Mouse (Mus musculus) left cerebral cortex, adult 11 months (tissue): ENCODE measurements around the gene Gclc.
"Not testable (repeated sequence)": the region's sequence is repeated elsewhere in the genome, so short reads cannot be mapped to it uniquely, and the experiment has no call there.

ENCODE experiments used
- DNase-seq: peaks from one replicate; pipeline ENCODE4 v3.0.0; 2022; ENCODE audit warnings: low spot score

Gene Gclc

GRCm38 (mm10) chr9:77746315-77746714 lies 8.0 kb upstream of the Gclc start:
- no peak for DNase-seq

DNA sequence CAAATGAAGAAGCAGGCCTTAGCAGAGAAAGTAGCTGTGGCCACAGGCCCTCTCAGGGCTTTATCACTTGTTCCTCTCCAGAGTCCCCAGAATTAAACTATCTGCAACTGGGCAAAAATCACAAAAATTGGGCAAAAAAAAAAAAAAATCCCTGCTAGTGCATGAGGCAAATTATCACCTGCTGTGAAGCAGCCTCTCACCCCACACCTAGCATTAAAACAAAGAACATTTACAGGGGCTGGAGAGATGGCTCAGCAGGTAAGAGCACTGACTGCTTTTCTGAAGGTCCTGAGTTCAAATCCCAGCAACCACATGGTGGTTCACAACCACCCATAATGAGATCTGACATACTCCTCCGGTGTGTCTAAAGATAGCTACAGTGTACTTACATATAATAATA lies 6.0 kb upstream of the Gclc start:
- not testable (repeated sequence) for DNase-seq

DNA sequence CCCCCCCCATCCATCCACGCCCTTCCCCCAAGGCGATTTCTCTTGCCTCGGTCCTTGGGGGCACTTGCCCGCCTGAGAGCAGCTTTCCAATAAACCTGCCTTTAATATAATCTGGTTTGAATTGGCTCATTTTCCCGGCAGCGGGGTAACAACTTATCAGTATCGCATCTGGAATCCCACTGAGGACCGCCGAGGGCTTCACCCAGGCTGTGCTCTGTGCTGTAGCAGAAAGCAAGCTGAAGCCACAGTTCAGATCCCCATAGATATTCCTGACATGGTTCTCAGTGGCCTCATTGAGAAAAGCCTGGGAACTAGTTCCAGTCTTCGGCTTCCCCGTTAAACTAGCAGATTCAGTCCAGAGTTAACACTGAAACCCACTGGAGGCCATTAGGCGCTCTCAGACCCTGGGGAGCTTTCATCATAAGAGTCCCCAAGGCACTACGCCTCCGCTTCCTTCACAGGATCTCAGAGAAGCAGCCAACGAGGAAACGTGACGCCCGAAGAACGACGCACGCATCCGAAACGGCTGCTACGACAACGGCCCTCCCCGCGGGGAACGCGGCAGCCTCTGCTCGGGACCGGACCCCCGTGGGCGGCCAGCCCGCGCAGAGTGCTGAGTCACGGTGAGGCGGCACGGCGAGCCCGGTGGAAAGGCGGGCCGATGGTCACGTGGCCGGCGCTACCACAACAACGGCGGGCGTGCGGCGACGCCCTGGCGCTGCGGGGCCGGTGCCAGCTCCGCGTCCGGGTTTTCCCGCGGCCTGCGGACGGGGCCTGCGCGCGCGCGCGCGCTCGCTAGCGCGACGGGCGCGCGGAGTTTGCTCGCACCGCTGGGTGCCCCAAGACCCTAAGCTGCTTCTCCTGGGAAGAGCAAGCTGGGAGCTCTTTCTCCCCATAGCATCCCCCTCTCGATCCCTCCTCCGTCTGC lies 3.9 kb upstream of the Gclc start:
- DNase-seq, result peak; percentile 93

DNA sequence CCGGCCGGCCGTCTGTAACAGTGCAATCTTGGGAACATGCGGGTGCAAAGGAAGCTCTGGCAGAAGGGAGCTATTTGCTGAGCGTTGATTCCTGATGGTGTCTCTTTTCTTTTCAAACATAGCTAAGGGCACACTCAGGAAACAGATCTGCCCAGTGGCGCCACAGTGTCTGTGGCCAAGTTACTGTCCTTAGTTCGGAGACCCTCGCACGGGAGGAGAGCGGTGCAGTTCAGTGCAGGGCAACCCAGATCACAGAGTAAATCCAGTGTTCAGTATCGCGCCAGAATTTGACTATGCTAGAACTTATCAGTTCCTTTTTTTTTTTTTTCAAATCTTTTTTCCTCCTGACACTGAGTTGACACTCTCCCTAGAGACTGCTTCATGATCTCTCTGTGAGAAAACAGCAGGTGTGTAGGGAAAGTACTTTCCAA lies 3.2 kb upstream of the Gclc start:
- DNase-seq, result no peak

DNA sequence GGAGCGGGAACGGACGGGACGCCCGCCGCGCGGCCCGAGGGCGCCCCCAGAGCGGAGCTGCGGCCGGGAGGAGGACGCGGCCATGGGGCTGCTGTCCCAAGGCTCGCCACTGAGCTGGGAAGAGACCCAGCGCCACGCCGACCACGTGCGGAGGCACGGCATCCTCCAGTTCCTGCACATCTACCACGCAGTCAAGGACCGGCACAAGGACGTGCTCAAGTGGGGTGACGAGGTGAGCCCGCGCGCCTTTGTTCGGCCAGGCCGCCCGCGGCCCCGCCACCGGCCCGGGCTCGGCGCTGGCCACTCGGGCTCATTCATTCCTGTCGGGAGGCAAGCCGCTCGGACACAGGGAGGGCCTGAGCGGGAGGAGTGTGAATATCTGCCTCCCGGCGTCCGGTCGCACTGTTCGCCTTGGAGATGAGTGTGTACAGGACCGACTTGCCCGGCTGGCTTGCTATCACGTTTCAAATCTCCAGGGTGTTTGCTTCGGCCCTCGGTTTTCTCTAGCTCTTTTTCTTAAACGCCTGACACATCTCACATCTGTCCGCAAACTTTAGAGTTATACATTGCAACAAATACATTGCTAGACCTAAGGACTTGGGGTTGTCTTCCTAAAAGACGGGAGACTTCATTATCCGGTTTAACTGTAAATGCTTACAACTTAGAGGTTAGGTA lies 530 bp downstream of the Gclc start:
- DNase-seq, result peak; percentile 36

DNA sequence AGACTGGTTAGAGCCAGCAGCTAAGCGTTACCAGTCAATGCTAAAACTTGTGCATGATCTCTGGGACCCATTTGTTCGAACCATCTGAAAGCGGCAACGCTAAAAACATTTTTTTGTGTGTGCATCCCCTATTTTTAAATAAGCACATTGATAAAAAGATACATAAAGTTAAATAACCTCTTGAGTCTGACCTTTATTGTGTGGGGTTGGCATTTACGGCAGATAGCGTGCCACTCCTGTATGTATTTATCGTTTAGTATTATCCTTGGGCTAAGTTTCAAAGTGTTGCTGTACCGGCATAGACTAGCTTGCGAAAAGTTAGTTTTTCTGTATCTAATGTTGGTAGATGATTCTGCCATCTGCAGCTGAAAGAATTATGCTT lies 1.1 kb downstream of the Gclc start:
- DNase-seq, result no peak

DNA sequence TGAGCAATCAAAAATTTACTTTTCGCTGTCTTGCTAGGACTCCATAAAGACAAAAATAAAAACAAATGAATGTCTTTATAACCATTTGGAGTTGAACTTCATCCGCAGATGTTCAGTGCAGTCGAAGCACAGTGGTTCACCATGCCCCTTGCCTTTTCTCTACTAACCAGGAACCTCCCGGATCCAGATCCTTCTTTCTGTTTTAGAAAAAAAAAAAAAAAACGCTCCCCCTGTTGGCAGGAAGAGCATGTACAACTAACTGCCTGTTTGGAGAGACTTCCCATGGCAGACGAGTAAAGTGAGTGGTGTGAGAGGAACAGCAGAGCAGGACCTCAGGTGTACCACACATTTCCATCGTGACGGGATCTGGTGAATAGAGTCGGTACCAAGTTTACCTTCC lies 1.7 kb downstream of the Gclc start:
- no peak for DNase-seq

DNA sequence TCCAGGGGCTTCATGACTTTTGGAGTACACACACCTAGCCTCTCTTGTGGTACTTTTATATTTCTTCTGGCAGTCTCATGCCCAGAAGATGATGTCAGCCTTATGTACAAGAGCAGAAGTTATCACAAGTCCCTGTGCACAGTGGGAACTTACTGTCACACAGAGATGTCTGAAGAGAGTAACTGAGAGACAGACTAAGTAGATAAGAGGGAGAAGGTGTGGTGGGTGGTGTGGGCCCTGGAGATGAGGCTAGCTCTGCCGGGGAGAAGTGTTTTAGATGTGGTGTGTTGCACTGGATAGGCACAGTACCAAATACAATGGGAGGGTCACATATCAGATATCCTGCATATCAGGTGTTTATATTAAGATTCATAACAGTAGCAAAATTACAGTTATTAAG lies 3.0 kb downstream of the Gclc start:
- no peak for DNase-seq

- no peak for DNase-seq
Observed at GRCm38 (mm10) chr9:77758481-77758880, 4.1 kb downstream of the Gclc start.

- DNase-seq, result no peak
Observed at GRCm38 (mm10) chr9:77759111-77759510, 4.8 kb downstream of the Gclc start.

DNA sequence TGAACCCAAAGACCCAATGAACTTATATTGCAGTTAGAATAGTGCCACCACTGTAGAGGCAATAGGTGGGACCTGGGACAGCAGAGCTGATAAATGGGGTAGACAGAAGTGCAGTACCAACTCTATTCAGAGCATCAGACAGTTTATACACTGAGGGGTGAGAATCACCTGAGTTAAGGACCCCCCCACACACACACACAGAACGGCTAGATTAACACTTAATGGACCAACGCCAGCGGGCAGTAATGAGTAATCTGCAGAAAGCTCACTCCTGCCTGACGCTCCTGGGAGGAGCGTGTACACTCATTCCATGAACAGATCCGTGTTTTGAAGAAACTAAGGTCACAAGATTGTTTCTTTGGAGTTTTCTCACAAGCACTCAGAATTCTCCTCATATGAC lies 5.4 kb downstream of the Gclc start:
- no peak for DNase-seq

DNA sequence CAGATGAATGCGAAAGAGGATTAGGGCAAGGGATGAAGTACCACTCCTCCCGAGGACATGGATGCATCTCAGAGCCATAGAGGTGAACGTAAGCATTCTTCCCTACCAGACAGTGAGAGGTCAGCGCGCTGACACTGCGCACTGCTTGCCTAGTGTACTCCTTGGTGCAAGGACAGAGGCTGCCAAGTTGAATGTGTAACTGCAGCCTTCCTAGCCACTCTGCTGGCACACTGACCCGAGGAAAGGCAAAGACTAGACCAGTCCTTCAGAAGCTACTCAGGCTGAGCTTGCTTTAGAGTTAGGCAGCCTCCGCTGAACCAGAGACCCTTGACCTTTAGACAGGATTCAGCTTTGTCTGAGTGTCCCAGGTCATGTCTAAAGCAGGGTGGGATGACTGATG lies 11.9 kb downstream of the Gclc start:
- DNase-seq, result no peak

DNA sequence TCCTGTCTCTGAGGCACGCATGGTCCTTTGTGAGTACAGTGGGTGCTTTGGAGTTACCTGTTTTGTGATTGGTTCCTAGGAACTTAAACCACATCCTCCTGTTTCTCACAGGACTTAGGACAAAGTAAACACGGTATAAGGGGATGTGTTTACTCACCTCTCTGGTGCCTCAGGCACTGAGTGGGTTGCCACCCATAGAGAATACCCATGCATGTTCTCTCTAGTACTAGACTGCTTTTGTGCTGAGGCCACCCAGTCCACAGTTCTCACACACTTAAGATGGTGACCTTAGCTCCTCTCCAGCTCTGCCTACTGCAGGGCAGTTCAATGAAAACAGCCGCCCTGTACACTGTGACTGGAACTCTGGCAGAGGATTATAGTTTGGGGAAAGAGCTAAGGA lies 12.4 kb downstream of the Gclc start:
- DNase-seq, result no peak

GRCm38 (mm10) chr9:77770909-77771308 lies 16.6 kb downstream of the Gclc start:
- no peak for DNase-seq

- DNase-seq, result no peak
Observed at GRCm38 (mm10) chr9:77771330-77771729, 17.0 kb downstream of the Gclc start.

DNA sequence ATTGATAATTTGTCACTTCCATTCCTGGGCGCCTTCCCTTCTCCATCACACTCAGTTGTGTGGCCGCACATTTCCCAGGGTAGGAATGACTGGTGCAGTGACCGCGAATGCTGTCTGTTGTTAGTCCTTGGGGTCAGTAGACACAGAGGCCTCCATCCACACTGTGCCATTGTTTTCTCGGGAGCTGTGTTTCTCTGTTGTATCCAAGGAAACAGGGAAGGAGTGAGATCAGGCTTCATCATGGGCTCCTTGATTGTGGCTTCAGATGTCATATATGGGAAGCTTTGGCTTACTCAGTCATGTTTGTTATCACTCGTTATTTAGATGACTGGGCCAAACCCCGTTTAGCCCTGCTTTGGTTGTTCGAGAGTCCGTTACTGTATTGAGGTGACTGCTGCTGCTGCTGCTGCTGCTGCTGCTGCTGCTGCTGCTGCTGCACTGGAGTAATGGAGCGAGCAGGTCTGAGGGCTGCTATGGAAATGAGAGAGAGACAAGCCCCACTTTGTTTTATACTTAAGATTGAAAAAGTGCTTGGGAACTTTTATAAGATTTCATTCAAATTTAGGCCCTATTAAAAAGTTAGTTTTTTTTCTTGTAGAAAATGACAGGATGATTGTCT lies 17.5 kb downstream of the Gclc start:
- DNase-seq, result no peak

DNA sequence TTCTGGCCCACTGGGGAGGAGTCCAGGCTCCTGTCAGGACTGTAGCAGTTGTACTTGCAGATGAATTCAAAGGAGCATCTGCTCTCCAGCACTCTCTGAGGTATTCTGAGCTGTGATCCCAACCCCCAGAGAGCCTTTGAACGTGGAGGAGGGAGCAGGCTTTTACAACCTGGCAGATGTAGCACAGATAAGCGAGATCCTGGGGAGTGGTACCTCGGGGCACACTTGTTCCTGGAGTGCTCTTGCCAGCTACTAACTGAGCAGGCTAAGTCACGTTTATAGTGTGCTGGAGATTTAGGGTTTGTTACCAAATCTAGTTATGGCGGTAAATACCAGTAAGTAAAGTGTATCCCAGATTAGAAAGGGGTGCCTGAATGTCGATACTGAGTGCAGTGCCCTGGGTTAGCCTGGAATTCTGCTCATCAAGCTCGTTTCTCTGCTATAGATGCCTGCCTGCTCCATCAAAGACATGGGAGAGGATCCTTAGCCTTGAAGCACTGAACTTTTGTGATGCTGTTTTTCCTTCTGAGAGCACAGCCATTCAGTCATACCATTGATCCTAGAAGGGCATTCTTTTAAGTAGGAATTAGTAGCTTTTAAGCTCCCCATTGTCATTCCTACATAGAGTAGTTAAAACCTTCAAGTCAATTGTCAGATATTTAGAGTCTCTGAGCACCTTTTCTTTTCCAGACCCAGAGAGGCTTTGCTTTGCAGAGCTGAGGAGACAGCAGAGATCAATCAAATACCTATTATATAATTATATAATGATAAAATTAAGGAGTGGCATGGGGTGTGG lies 22.6 kb downstream of the Gclc start:
- DNase-seq, result no peak

DNA sequence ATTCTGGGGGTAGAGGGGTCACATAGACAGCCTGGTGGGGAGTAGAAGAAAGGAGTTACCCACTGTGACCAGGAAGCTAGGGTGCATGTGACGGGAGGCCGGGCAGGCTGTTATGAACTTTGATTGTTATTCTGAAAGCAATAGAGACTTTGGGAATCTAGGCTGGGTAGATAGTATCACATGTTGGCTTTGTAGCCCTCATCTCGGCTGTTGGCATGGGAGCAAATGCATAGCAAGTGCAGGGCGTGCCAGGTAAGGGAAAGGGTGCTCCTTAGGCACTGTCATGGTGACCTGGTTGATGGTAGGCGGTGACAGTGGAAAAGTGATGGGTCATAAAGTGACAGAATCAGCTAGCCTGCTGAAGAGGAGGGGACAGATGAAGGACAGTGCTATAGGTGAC lies 23.3 kb downstream of the Gclc start:
- no peak for DNase-seq

DNA sequence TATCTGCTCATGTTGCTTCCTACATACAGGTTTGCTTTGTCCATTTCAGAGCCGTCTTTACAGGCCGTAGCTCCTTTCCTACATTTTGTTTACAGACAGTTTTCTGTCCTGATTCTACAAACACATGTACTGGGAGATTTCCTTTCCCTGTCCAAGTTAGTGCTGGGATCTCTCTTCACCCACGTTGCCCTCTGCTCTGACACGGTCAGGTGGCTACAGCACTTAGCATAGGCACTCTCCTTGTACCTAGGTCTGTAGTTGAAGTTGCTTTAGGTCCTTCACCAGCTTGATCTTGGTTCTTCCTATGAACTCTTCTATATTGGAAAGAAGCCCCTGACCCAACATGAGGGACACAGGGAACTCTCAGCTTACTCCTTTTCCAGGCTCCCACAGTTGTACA lies 25.4 kb downstream of the Gclc start:
- no peak for DNase-seq

GRCm38 (mm10) chr9:77781453-77782163 lies 27.3 kb downstream of the Gclc start:
- DNase-seq, result no peak

GRCm38 (mm10) chr9:77782201-77782600 lies 27.9 kb downstream of the Gclc start:
- DNase-seq, result no peak

DNA sequence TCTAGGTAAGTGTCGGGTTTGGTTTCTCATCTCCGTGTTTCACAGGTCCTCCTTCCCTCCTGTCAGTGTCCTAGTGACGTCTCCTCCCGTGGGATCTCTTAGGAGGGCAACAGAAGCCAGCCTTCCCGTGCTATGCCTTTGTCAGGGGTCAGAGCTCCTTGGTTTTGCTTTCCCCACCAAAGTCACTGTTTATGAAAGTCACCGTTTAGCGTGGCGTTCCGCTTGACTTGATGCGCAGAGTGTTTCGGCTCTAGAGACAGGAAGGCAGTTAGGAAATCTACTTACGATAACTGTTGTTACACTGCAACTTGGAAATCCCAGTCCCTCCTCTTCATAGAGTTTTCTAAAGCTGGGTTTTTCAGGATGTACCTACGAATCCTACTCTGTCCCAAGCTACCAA lies 28.7 kb downstream of the Gclc start:
- DNase-seq, result no peak
